In genomic region chr11:118366559-118366958, GRCm38 (mm10) we compare ENCODE assay signal across 21 mouse cellular contexts. TPM values are rescaled to one million over a fixed set of nuclear protein-coding genes. Genes with fewer than 3 reads are reported as not detected.
DNase-seq lines count a peak whose midpoint lies in the region; TF ChIP-seq lines count a peak whose summit lies in the region.
"Had no signal": no experiment of that assay in that cellular context is flagged by ENCODE, and none has a peak within 500 bp of the region (broad histone marks: within the 10 kb centered on the region; RNA-seq: fewer than 3 reads in every experiment).

No protein-coding gene starts in this region.

- no peaks in the 10 kb centered on the region for H3K9me3 ChIP-seq in limb, embryonic 10.5 days (replicated peaks)
- H3K9me3 ChIP-seq: forebrain, embryonic 13.5 days; heart, embryonic 12.5 days; neural tube, embryonic 15.5 days; stomach, embryonic 15.5 days had no signal

- intact Hi-C loops in gastrocnemius, adult 2 months (cut with DNase I): no loop called here

- peaks cover 66% of the 10 kb centered on the region for H3K4me1 ChIP-seq in limb, embryonic 10.5 days

- H3K4me3 ChIP-seq in gastrocnemius, adult 2 months: no peak overlapping the region
- H3K4me3 ChIP-seq in limb, embryonic 10.5 days: no peak overlapping the region
- H3K4me3 ChIP-seq: forebrain, embryonic 13.5 days; heart, embryonic 12.5 days; neural tube, embryonic 15.5 days; stomach, embryonic 15.5 days had no signal

- no peak for TF ChIP-seq CTCF in gastrocnemius, adult 2 months (IDR thresholded peaks at IDR 0.05)

- H3K36me3 ChIP-seq in limb, embryonic 10.5 days: no peaks in the 10 kb centered on the region
- H3K36me3 ChIP-seq: heart, embryonic 12.5 days; neural tube, embryonic 15.5 days; stomach, embryonic 15.5 days had no signal

- H3K27ac ChIP-seq in gastrocnemius, adult 2 months: peak overlapping the region; percentile 91
- H3K27ac ChIP-seq in limb, embryonic 10.5 days: peak overlapping the region; percentile 90
- H3K27ac ChIP-seq: forebrain, embryonic 13.5 days; neural tube, embryonic 15.5 days had no signal

- no peaks in the 10 kb centered on the region for H3K27me3 ChIP-seq in limb, embryonic 10.5 days (ENCODE audit: low read depth, poor library complexity, severe bottlenecking)
- H3K27me3 ChIP-seq: heart, embryonic 12.5 days; neural tube, embryonic 15.5 days; stomach, embryonic 15.5 days had no signal

- DNase-seq in gastrocnemius, adult 2 months: no peak
- no peak for DNase-seq in gastrocnemius, postnatal 10 days
- DNase-seq in testis, postnatal 10 days (ENCODE audit: low spot score): peak; percentile 5
- no peak for DNase-seq in testis, postnatal 14 days (ENCODE audit: low spot score)
- no peak for DNase-seq in limb, embryonic 10.5 days (ENCODE audit: low spot score)
- no peak for DNase-seq in T-cell, adult 2 months (ENCODE audit: low spot score)
- DNase-seq in retina, postnatal 1 day: no peak
- DNase-seq: cerebellum, adult 2 months; kidney, adult 11 months; liver; midbrain, embryonic 14.5 days; right cerebral cortex, postnatal 25 days had no signal

- 63% methylated on average over 8 of the region's 8 CpGs for WGBS in limb, embryonic 10.5 days

RNA-seq across cellular contexts. Expression of gene Timp2, which starts 11.0 kb away (rescaled TPM):
- 100 to 1,000 TPM in 1 of 2 experiments, 10 to 100 TPM in 1; 70.1 to 115 TPM for total RNA-seq in gastrocnemius, adult 2 months (2021)
- 100 to 1,000 TPM; 151 to 185 TPM for total RNA-seq in gastrocnemius, postnatal 10 days (2021)
- polyA plus RNA-seq in limb, embryonic 10.5 days (2016; fragmentation: Nextera tagmentation; extraction: Ambion mirVana): 35.4 and 49.6 TPM in 2 replicates
- total RNA-seq: MEL had no signal

RNA-seq across cellular contexts. Expression of gene Cep295nl, which starts 24.3 kb away (rescaled TPM):
- total RNA-seq in gastrocnemius, adult 2 months (2021): 1 to 10 TPM; 1.0 to 1.1 TPM
- total RNA-seq in gastrocnemius, postnatal 10 days (2021): 1 to 10 TPM; 1.2 to 2.7 TPM
- polyA plus RNA-seq in limb, embryonic 10.5 days (2016; fragmentation: Nextera tagmentation; extraction: Ambion mirVana): 0.61 and 1.1 TPM in 2 replicates
- total RNA-seq: CH12.LX; common myeloid progenitor, adult 5-6 weeks; MEL had no signal
- polyA plus RNA-seq: large intestine, adult 2 months; liver, embryonic 16.5 days had no signal

RNA-seq across cellular contexts. Expression of gene Lgals3bp, which starts 35.3 kb away (rescaled TPM):
- 10 to 100 TPM; 12.0 to 17.0 TPM for total RNA-seq in gastrocnemius, adult 2 months (2021)
- 10 to 100 TPM; 10.7 to 18.2 TPM for total RNA-seq in gastrocnemius, postnatal 10 days (2021)
- 2.7 and 3.4 TPM in 2 replicates for polyA plus RNA-seq in limb, embryonic 10.5 days (2016; fragmentation: Nextera tagmentation; extraction: Ambion mirVana)

RNA-seq across cellular contexts. Expression of gene Cant1, which starts 52.3 kb away (rescaled TPM):
- 10 to 100 TPM; 10.7 to 11.6 TPM for total RNA-seq in gastrocnemius, adult 2 months (2021)
- total RNA-seq in gastrocnemius, postnatal 10 days (2021): 10 to 100 TPM; 13.1 to 14.9 TPM
- polyA plus RNA-seq in limb, embryonic 10.5 days (2016; fragmentation: Nextera tagmentation; extraction: Ambion mirVana): 24.1 and 25.9 TPM in 2 replicates
